25 mouse cellular contexts compared by ENCODE assay signal in genomic region chr11:121193415-121193814, GRCm38 (mm10). TPM values are rescaled to one million over a fixed set of nuclear protein-coding genes. Genes with fewer than 3 reads are reported as not detected.
DNase-seq lines count a peak whose midpoint lies in the region; ATAC-seq lines count a peak whose summit lies in the region.
"Had no signal": no experiment of that assay in that cellular context is flagged by ENCODE, and none has a peak within 500 bp of the region (broad histone marks: within the 10 kb centered on the region; RNA-seq: fewer than 3 reads in every experiment).

No protein-coding gene starts in this region.

- H3K27me3 ChIP-seq in kidney, embryonic 14.5 days (ENCODE audit: control insufficient read depth, insufficient read depth, low read length) = no peaks in the 10 kb centered on the region
- H3K27me3 ChIP-seq: embryonic facial prominence, embryonic 13.5 days; embryonic facial prominence, embryonic 15.5 days; forebrain, embryonic 13.5 days; forebrain, embryonic 15.5 days had no signal

- no peaks in the 10 kb centered on the region for H3K9me3 ChIP-seq in kidney, embryonic 14.5 days (ENCODE audit: control insufficient read depth, low read length)
- H3K9me3 ChIP-seq: embryonic facial prominence, embryonic 13.5 days; embryonic facial prominence, embryonic 15.5 days; forebrain, embryonic 13.5 days; forebrain, embryonic 15.5 days had no signal

- no peaks in the 10 kb centered on the region; the same call in 1 of the 2 replicates for H3K36me3 ChIP-seq in kidney, embryonic 14.5 days (ENCODE audit: control insufficient read depth, insufficient read depth, low read length)
- H3K36me3 ChIP-seq: embryonic facial prominence, embryonic 15.5 days; forebrain, embryonic 15.5 days had no signal

- 47% methylated on average over 3 of the region's 3 CpGs for WGBS in kidney, embryonic 14.5 days

- no peaks in the 10 kb centered on the region for H3K4me1 ChIP-seq in kidney, embryonic 14.5 days (ENCODE audit: control insufficient read depth, insufficient read depth, low read length)
- H3K4me1 ChIP-seq: embryonic facial prominence, embryonic 13.5 days; embryonic facial prominence, embryonic 15.5 days; forebrain, embryonic 13.5 days; forebrain, embryonic 15.5 days had no signal

- H3K9ac ChIP-seq in kidney, embryonic 14.5 days (ENCODE audit: low read depth, low read length) = no peak overlapping the region
- H3K9ac ChIP-seq: embryonic facial prominence, embryonic 13.5 days; embryonic facial prominence, embryonic 15.5 days; forebrain, embryonic 13.5 days; forebrain, embryonic 15.5 days; forebrain, postnatal 0 days had no signal

- no peak for DNase-seq in kidney, postnatal 25 days
- peak; percentile 15 for DNase-seq in right cerebral cortex, adult 18-20 months
- no peak for DNase-seq in right cerebral cortex, postnatal 14 days
- DNase-seq in fibroblast of lung, adult 2 months (ENCODE audit: low read depth) = peak; percentile 40
- no peak for DNase-seq in heart, adult 11 months
- DNase-seq: adrenal gland, adult 2 months; adrenal gland, postnatal 10 days; adrenal gland, postnatal 25 days; cerebellum, adult 11 months; cerebellum, adult 18-20 months; cerebellum, adult 8-10 months; cerebellum, adult 9-11 months; cerebellum, postnatal 14 days; cerebellum, postnatal 36 days; embryo, embryonic 11 days; forebrain, postnatal 0 days had no signal

- no peak overlapping the region for H3K4me3 ChIP-seq in kidney, embryonic 14.5 days (ENCODE audit: low read length)
- H3K4me3 ChIP-seq: embryonic facial prominence, embryonic 13.5 days; embryonic facial prominence, embryonic 15.5 days; erythroblast, embryonic 14.5 days; forebrain, embryonic 13.5 days; forebrain, embryonic 15.5 days had no signal

- no peak overlapping the region for H3K27ac ChIP-seq in kidney, embryonic 14.5 days (ENCODE audit: low read depth, low read length)
- H3K27ac ChIP-seq: embryonic facial prominence, embryonic 13.5 days; embryonic facial prominence, embryonic 15.5 days; forebrain, embryonic 13.5 days; forebrain, embryonic 15.5 days had no signal

- ATAC-seq in kidney, embryonic 14.5 days (ENCODE audit: low FRiP score, low TSS enrichment) = 0 out of 2 replicates have a peak, but pooled peaks have one; percentile 46
- ATAC-seq: forebrain, embryonic 13.5 days; forebrain, embryonic 15.5 days; forebrain, postnatal 0 days had no signal

- H3K4me2 ChIP-seq in kidney, embryonic 14.5 days (replicated peaks; ENCODE audit: low read depth, low read length) = no peak overlapping the region
- H3K4me2 ChIP-seq: embryonic facial prominence, embryonic 13.5 days; embryonic facial prominence, embryonic 15.5 days; forebrain, embryonic 13.5 days; forebrain, embryonic 15.5 days had no signal

RNA-seq across cellular contexts. Expression of gene Hexdc, which starts 10.8 kb away (rescaled TPM):
- polyA plus RNA-seq in kidney, embryonic 14.5 days (2014; fragmentation: Nextera tagmentation; extraction: Ambion mirVana) = 10.1 and 10.3 TPM in 2 replicates

RNA-seq across cellular contexts. Expression of gene Ogfod3, which starts 11.1 kb away (rescaled TPM):
- polyA plus RNA-seq in kidney, embryonic 14.5 days (2014; fragmentation: Nextera tagmentation; extraction: Ambion mirVana) = 28.5 and 31.3 TPM in 2 replicates

RNA-seq across cellular contexts. Expression of gene Uts2r, which starts 33.3 kb away (rescaled TPM):
- polyA plus RNA-seq in kidney, embryonic 14.5 days (2014; fragmentation: Nextera tagmentation; extraction: Ambion mirVana) = not detected in 2 replicates
- polyA plus RNA-seq: C2C12; embryonic facial prominence, embryonic 11.5 days; embryonic facial prominence, embryonic 13.5 days; forebrain, embryonic 11.5 days; forebrain, embryonic 15.5 days had no signal

RNA-seq across cellular contexts. Expression of gene Cybc1, which starts 35.7 kb away (rescaled TPM):
- polyA plus RNA-seq in kidney, embryonic 14.5 days (2014; fragmentation: Nextera tagmentation; extraction: Ambion mirVana) = 24.5 and 33.0 TPM in 2 replicates

RNA-seq across cellular contexts. Expression of gene Narf, which starts 43.6 kb away (rescaled TPM):
- polyA plus RNA-seq in kidney, embryonic 14.5 days (2014; fragmentation: Nextera tagmentation; extraction: Ambion mirVana) = 27.5 and 53.1 TPM in 2 replicates

Comparison
In these comparisons a context has a peak if more than half of its experiments do, and no peak if none do; other contexts are left out.
1. DNase-seq: peak in right cerebral cortex, adult 18-20 months (single experiment) and fibroblast of lung, adult 2 months (single experiment); none in kidney, postnatal 25 days (0 of 2), right cerebral cortex, postnatal 14 days (single experiment) and heart, adult 11 months (single experiment).